Mouse (Mus musculus) kidney, adult 9 months (tissue): ENCODE results near the gene Tox3.

Source experiments
- DNase-seq: peaks from one replicate; pipeline ENCODE4 v3.0.0; 2022

Gene Tox3

DNA sequence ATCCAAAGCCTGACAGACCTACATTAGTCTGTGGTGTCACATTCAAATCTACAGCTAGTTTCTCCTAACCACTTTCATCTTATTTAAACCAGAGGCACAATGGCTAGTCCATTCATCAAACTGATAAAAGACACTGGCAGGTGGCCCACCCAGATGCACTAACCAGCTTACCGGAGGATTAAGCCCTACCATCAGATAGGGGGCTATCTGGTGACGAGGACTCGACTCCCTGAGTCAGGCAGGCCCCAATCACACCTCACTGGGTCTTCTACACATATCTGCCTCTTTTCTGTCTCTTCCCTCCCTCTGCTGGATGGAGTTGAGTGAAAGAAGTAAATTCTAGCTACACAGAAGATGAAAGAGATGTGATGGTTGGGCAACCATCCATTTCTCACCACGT is 24.3 kb downstream of the Tox3 start:
- DNase-seq, result no peak

DNA sequence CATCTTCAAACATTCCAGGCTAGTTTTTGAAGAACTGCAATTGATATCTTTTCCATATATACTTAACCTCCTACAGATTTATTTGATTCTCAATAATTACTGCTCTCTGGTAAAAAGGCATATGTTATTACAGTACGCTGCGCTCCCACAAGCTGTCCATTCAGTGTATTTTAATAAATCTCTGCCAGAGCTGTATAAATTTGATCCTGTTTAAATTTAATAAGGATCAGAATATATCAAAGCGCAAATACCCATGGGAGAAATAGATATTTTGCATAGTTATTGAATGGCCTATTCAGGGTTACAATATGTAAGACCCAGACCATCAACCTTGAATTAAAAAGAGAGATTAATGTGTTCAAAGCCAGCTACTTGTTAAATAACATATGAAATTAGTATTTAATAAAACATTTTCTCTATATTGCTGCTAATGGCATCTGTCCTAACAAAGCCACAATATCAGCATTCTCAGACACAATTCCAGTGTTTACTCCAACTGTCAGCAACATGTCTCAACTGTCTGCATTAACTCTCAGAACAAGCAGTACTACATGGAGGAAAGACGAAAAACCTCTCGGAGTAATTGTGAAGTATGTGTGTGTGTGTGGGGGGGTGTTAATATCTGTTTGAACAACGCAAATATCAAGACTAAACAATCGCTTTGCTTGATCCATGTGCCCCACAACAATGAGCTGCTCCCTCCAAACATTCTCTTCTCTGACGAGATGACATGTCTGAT is 25.3 kb downstream of the Tox3 start:
- DNase-seq, result no peak

DNA sequence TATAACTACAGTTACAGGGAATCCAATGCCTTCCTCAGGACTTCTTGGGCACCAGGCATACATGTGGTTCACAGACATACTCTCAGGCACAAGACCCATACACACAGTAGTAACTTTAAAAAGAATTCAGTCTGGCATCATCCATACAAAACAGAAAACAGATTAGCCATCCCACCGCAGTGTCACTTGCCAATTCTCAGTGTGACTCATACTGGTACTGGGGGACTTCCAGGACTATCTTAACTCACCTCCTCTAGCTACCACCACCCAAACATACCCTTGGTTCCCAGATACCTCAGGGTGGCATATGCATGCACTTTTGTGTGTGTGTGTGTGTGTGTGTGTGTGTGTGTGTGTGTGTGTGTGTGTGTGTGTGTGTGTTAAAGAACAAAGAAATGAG is 26.9 kb downstream of the Tox3 start:
- DNase-seq, result no peak

DNA sequence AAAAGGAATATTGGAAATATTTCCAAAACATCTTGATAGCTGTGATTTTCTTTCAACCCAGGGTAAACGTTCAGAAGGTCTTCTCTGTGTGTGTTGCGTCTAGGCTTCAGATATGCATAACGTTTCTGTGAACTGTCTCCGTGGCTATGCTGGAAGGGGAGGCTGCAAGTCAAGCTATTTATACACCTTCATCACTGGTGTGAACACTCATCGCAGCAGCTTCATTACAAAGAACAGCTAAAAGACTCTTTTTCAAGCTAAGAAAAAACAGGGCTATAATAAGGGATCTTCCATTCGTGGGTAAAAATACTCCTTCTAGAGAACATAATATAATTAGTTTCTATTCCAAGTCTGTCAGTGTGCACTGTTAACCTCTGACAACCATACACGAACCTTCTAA is 33.8 kb downstream of the Tox3 start:
- no peak for DNase-seq

DNA sequence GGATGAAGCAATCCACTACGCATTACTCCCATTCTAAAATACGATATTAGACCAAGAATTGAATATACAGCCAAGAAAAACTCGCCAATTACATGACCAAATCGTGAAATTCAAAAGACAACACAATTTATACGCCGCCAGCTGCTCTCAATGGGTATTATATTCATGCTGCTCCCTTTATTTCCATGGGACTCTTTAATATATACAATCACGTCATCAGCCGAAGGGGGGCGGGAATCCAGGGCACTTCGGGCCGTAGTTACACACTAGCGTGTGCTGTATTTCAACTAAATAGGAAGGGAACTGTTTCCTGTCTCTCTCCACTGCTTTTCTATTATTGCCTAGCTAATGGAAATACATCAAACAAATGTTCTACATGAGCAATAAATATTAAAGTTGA is 45.2 kb downstream of the Tox3 start:
- DNase-seq, result no peak

DNA sequence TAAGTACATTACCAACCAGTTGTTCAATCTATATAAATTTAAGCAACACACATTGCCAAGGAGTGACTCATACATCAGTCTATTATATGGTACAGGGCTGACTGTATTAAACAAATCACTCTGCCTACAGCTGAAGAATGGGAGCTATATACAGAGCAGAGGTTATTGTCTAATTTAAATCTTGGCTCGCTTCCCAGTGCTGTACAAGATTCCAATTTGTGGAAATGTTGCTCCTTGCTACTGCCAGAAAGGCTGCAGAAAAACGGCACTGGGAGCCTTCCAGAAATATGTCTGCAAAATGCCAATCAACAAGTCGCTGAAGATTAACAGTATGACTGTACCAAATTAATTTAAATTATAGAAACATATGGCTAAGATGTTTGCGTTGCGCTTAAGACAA is 45.9 kb downstream of the Tox3 start:
- peak; percentile 16 for DNase-seq

DNA sequence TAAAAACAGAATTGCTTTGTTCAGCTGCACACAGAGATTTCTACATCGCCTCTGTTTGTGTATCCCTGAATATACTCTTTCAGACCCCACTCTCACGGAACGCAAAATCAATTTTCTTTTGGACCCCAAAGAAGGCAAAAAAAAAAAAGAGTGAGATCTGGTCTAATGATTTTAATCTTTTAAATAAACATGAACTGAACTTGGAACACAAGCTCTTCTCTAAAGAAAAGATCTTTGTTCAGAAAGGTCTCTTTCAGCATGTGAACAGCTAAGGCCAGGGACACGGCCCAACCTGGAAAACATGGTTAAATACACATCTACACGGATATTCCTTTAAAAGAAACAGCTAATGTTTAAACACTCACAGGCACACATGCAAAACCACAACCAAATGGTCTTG is 46.6 kb downstream of the Tox3 start:
- no peak for DNase-seq

DNA sequence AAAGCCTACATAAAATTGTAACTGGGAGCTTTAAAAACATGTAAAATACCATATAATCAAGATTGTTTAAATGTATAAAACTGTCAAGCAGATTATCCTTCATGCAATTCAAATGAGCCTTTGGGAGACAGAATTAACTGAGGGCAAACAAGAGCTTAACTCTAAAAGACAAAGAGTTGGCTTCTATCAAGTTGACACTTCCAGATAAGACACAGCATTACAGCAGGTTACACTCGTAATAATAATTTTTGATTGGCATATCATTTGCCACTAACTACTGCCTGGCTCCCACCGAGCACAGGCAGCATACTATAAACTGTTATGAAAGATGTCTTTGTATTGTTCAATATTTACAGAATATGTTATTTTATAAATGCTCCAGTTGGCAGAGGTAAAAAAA is 47.2 kb downstream of the Tox3 start:
- DNase-seq, result no peak

DNA sequence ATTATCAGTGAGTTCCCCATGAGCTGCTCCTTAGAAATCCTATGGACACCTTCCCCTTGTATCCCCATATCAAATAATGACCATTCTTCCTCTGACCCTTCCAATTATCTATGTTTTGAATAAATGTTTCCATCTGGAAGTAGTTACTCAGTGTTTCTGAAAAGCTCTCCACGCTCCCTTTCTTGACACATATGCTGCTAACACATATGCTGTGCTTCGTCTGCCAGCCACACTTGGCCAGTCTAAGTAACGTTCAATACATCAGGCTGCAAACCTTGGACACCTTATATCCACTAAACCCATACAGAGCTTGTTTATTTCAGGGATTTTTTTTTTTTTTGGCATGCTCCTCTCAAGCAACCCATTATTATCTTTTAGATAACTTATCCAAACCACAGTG is 54.1 kb downstream of the Tox3 start:
- no peak for DNase-seq

DNA sequence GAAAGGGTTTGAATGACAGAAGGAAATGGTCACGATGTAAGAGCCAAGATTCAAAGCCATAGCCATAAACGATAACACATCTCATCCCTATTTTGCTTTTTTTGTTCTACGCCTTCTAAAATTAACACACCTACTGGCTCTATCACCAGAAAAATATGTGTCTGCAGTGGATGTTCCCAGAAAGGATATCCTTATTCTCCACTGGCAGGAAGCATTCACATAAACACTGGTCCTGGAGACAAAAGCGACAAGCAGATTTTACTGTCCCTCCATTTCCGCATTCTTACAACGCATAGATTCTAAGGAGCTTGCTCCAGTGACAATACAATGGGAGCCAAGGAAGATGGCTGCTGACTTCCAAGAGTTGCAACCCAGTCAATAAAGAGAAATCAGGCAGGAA is 57.3 kb downstream of the Tox3 start:
- no peak for DNase-seq

DNA sequence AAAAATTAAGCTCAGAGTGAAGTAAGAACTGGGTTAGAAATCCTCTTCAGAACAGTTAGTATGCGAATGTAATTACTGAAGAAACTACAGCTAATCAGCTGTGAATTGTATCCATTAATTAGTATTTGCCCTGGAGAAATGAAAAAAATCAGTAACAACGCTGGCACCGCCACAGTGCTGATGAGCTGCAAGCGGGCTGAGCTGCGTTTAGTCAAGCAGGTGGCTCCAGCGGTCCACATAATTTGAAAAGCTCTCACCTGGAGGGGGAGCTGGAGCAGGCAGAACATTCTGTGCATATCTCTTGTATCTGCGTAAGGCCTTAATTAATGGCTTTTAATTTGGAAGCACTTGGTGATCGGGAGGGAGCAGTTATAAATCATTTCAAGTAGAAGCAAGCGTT is 71.4 kb downstream of the Tox3 start:
- DNase-seq, result no peak

DNA sequence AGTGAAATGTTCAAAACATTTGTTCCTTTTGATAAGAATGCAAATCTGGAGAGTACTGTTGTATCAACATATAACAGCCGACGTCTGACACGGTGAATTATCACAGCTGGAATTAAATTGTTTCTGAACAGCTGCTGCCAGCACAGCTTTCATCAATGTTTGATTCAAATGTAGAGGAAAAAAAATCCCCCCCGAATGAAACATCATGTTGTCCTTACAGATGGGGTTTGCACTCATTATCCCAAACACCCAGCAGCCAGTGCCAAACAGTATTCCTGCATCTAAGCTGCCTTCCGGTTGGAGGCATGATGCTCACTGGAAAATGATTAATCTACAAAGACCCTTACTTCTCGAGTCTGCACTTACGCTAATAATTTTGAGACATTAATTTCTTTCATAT is 75.0 kb downstream of the Tox3 start:
- DNase-seq, result no peak

DNA sequence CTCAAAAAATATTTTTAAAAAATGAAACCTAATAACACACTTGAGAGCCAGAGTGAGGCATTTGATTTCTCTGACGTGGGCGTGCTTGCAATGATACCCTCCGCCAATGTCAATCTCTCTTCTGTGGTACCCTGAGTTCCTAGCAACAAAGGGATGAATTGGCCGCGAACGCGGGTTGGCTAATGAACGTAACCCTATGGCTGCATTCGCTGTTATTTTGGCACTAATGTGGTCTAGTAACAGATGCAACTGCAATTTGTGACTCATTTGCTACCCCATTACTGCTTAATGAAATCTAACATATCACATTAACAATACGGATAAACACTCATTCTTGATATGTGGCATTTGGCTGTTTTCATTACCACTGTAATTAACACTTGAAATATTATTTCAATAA is 76.2 kb downstream of the Tox3 start:
- DNase-seq, result no peak

DNA sequence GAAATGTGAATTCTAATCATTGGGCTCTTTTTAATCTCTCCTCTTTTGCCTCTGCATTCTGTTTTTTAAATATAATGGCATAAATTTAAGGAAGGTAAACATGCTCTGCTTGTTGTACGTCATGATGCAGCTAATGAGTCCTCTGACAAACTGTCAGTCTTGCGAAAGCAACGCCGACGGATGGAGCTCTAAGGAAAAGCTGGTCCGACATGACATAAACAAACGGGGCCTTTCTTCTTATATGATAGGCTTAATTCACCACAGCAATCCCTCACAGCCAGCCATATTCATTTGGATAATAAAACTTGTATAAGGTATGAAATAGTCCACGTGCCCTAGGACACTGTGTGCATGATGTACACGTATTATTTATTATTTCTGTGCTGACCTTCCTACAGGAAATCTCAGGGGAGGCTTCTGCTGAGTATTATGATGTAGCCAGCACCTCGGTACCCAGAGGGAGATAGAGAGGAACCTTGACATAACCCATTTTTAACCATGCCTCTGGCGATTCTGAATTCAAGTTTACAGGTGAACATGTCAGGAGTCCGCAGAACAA is 80.4 kb downstream of the Tox3 start:
- DNase-seq, result no peak

DNA sequence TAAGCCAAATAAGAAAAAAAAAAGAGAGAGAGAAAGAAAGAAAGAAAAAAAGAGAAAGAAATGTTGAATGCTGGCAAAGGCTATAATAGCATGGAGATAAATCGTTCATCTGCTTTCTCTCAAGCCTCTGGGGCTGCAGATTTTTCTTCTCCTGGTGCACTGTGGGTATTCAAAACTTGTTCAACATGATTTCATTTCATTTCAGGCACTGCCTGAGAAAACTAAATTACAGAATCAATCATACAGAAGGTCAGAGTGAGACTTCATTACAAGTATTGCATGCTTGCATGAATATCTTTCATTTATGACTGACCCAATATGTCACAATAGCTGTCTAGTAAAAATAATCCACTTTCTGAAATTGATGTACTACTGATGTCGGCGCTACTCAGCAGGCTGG is 81.2 kb downstream of the Tox3 start:
- DNase-seq, result no peak

DNA sequence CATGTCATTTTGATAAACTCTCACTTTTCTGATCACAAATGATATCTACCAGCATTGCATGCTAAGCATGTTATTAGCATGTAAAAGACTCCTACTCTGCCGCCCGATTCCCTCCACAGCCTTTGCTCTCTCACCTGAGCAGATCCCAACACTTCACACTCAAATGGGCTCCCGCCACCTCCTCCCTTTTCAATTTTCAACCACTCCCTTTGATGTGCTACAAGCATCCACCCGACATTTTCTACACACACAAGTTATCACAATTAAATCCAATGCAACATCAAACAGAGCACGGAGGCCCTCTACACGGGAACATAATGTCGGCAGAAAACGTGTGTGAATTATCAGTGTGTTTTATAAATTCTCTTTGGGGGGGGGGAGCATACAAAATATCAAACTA is 81.9 kb downstream of the Tox3 start:
- no peak for DNase-seq

DNA sequence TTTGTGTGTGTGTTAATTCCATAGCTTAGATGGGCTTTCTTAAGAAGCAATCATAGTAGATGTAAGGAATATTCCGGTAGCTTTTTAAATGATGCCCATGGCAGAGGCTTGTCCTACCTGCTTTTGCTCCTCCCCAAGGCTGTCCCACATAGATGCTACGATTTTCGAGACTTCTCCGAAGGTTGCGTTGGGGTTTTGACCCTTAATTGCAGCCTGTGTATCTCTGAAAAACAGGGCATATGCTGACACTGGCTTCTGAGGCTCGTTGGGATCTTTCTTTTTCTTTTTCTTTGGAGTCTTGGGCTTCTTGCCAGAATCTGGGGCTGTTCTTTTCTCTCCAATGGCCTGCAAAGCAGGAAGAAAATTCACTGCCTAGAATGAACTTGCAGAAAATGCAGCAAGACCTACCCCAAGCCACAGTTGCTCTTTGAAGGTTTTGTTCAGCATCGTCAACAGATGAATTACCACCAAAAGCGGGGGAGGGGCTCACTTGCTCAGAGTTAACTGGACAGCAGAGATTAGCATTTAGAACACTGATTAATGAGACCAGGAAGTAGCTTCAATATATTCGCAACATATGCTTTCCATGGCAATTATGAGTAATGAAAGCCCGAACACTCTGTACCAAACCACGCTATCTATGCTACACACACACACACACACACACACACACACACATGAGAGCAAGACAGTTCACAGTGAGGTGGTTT is 93.8 kb downstream of the Tox3 start:
- no peak for DNase-seq

DNA sequence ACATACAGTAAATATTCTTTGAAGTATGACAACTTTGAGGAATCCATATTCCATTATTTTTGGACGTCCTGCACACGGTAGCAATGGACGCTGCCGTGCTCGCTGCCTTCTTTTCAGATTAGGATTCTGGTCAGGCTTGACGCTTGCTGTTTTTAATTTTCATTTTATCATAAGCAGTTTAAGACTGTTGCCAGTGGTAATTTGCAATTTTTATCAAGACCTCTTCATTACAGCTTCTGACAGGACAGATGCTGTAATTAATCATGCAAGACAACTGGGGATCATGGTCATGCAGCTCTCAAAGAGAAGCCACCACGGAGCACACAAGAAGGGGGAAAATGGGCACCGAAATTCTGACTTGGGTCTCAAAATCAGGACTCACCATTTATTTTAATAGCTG is 101.8 kb downstream of the Tox3 start:
- DNase-seq, result no peak

DNA sequence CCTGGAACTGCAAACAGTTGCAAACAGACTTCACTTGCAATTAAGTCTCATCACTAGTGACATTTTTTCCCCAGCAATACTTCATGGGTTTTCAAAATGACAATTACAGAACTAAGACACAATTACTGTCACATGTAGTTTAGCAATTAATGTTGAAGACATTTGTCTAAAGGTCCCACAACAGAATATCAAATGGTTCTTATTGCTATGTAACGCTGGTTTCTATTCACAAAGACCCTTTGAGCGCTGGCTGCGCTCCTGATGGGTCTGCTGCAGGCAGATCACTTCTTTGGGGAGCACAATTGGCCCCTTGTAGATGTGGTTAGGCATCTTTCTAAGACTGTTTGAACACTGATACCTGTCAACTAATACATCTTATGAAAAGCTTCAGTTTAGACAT is 102.3 kb downstream of the Tox3 start:
- no peak for DNase-seq

DNA sequence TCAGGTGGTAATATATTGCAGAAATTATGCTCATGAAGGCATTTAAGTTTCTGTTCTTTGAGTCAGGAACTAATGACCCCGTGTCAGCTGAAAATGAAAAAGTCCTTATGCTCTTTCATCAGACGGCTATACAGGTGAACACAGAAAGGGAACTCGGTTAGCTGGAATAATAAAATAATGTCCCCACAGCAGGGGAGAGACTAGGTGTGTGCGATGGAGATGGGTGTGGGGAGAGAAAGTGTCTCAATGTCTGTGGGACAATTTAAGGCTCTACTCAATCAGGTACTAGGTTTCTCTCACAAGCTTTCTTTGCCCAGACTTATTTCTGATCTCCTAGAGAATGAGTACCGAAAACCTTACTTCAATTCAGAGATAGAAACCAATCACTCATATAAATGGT is 103.0 kb downstream of the Tox3 start:
- DNase-seq, result no peak

DNA sequence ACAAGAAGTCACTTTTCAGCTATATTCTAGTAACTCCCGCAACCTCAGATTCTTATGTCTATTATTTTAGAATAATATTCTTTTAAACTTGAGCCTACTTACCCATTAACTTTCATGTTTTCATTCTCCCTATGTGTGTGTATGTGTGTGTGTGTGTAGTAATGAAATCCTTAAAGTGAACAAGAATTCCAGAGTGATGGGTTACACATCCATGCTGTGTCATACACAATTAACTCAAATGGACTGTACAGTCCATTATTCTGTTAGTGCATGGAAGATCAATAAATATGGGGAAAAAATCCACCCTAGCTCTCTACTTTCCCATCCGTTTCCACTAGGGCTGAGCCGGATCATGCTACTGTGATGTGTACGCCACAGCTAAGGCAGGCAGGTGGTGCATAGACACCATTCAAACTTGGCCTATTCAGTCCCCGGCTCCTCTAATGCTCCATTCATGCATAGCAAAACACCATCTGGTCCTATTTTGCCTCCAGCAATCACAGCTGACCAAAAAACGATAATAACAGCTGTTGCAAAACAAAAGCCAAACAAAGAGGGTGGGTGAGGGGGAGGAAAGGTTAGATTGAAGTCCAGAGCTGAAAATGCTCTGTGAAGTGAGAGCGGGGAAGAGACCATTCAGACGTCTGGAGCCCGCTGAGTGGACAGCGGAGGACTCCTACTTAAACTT is 103.5 kb downstream of the Tox3 start:
- DNase-seq, result peak; percentile 30

DNA sequence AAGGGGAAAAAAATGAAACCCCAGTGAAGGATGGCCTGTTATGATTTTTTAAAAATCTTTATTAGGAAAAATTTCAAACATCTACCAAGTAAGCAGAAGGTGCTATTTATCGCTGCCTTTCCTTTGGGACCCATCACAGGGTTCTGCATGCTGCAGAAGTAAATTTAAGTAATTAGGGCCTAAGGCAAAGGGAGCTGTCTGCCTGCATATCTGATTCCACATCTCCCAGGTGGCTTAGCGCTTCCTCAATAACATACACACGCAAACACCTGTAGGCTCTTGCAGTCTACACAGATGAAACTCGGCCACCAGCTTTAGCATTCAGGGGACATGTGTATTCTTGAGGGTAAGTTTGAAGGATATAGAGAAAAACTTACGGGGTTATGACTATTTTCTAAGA is 104.2 kb downstream of the Tox3 start:
- no peak for DNase-seq

DNA sequence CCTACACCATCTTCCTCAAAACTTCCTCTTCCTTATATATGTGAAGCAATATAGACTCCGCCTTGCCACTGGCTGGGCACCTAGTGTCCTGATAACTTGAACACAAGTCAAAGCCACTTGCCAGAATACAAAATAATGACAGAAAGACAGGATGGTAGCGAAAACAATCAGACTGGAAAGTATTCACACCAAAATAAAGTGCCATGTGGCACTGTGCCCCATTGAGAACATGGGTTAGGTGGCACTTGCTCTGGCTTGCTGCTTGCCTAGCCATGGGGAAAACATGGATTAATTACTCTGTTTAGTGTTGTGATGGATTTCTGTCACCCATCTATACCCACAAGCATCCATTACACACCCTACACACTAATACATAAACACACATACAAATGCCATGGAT is 105.8 kb downstream of the Tox3 start:
- no peak for DNase-seq

DNA sequence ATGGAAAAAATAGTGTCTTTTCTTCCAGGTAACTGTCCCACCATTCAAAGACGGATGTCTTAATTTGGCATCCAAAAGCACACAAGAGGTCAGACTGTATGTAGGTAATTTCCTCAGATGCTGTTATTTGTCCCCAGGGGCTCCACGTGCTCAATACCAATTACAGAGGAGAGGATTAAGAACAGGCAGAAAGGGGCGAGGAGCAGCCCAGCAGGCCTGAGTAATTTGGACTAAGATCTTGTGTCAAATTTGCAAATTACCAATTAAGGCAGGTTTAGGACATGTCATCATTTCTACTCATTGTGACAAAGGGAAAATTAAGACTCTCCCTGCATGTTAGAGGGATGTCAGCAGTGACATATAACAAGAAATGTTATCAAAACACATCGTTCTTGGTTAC is 106.7 kb downstream of the Tox3 start:
- DNase-seq, result no peak
